Mouse (Mus musculus): ENCODE results near the gene H1foo. TPM values are rescaled to one million over a fixed set of nuclear protein-coding genes. Genes with fewer than 3 reads are reported as not detected.

The H1foo gene
- polyA plus RNA-seq, 1 experiment from 2014 or later = not detected

DNA sequence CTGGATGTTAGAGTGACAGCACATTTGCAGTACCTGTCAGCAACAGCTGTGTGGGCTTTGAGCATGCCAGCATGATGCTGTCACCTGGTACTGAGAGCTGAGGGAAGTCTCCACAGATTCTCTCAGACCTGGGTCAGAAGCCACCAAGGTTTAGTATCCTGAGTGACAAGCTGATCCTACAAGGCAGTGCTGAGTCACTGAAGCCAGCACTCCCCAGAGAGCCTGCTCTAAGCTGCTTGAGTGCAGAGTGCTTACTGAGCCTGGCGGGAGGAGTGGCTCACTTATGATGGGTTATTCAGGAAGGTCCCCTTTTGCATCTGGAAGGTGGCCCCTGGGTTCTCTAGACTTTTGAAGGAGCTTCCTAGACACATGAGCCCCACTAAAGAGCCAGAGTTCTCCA is 38.3 kb upstream of the H1foo start:
- no peak for DNase-seq (ENCODE audit: low spot score)
- Histone ChIP-seq H3K4me2 (ENCODE audit: low read depth, low read length) (no peak overlapping the region), H3K4me3 (ENCODE audit: low read depth, low read length) (no peak overlapping the region), H3K4me1 (ENCODE audit: control insufficient read depth, insufficient read depth, low read length) (peaks cover 1% of the 10 kb centered on the region; the same call in 1 of the 2 replicates), H3K27ac (replicated peaks; ENCODE audit: low read depth, low read length) (no peak overlapping the region), H3K36me3 (replicated peaks; ENCODE audit: control insufficient read depth, insufficient read depth, low read depth, low read length) (no peaks in the 10 kb centered on the region; the same call in none of the 2 replicates), H3K27me3 (ENCODE audit: control insufficient read depth, insufficient read depth, low read length) (no peaks in the 10 kb centered on the region), H3K9ac (replicated peaks; ENCODE audit: low read length) (no peak overlapping the region), H3K9me3 (replicated peaks; ENCODE audit: control insufficient read depth, low read length) (no peaks in the 10 kb centered on the region)
- no peak for ATAC-seq (replicated peaks; ENCODE audit: insufficient number of reproducible peaks, low FRiP score, low TSS enrichment, low read depth)
- 81% methylated on average over 1 of the region's 1 CpGs for WGBS

DNA sequence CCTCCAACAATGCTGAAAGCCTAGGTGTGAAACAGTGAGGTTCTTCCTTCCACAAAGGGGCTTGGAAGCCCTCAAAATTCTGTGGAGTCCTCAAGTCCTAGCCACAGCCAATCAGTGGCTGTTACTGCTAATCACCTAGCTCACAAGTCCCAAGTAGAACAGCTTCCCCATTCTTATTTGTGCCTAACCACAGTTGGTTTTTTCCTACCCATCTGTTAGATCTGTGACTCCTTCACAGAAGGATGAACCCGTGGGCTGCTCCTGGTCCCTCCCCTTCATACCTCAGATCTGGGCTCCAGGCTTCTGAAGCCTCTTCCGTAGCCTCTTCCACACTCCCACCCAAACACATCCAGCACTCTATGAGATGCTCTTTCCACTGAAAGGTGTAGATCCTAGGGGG is 37.9 kb upstream of the H1foo start:
- 83% methylated on average over 2 of the region's 2 CpGs for WGBS
- H3K4me2 ChIP-seq (ENCODE audit: low read depth, low read length) = no peak overlapping the region

DNA sequence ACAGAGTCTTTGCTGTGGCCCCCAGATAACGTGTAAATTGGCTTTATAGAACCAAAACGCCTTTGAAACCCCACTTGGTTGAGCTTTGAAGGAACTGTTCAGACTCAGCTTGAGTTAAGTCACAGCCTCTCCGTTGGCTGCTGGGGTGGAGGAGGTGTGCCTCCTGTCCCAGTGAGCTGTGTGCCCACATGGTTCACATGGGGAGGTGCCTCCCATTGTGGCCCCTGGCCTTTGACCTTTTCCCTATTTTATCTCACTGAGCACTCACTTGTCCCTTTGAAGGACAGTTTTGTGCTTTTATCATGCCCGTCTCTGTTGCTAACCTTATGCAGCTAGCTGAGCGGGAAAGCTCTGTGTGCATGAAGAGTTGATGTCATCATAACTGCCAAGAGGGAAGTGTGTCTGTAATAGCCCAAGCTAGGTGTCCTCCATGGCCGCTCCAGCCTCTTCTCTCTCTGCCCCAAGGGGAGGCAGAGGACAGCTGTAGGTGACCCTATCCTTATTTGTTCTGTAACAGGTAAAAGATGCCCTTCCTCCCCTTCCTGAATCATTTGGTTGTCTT is 36.2 kb upstream of the H1foo start:
- Histone ChIP-seq H3K36me3 (replicated peaks; ENCODE audit: control insufficient read depth, insufficient read depth, low read depth, low read length) (no peaks in the 10 kb centered on the region; the same call in 1 of the 2 replicates), H3K9me3 (replicated peaks; ENCODE audit: control insufficient read depth, low read length) (no peaks in the 10 kb centered on the region), H3K4me1 (ENCODE audit: control insufficient read depth, insufficient read depth, low read length) (no peaks in the 10 kb centered on the region), H3K27ac (replicated peaks; ENCODE audit: low read depth, low read length) (no peak overlapping the region), H3K4me3 (ENCODE audit: low read depth, low read length) (no peak overlapping the region), H3K4me2 (ENCODE audit: low read depth, low read length) (no peak overlapping the region), H3K9ac (replicated peaks; ENCODE audit: low read length) (no peak overlapping the region), H3K27me3 (ENCODE audit: control insufficient read depth, insufficient read depth, low read length) (no peaks in the 10 kb centered on the region)
- WGBS = 62% methylated on average over 6 of the region's 6 CpGs
- no peak for ATAC-seq (replicated peaks; ENCODE audit: insufficient number of reproducible peaks, low FRiP score, low TSS enrichment, low read depth)
- DNase-seq (ENCODE audit: low spot score) = no peak

More for the DNA sequence above, 37.9 kb upstream of the H1foo start:
- no peaks in the 10 kb centered on the region for H3K27me3 ChIP-seq (ENCODE audit: control insufficient read depth, insufficient read depth, low read length)
- DNase-seq (ENCODE audit: low spot score) (no peak), ATAC-seq (replicated peaks; ENCODE audit: insufficient number of reproducible peaks, low FRiP score, low TSS enrichment, low read depth) (no peak)
- no peaks in the 10 kb centered on the region for H3K4me1 ChIP-seq (ENCODE audit: control insufficient read depth, insufficient read depth, low read length)
- no peak overlapping the region for H3K27ac ChIP-seq (replicated peaks; ENCODE audit: low read depth, low read length)
- no peaks in the 10 kb centered on the region; the same call in none of the 2 replicates for H3K36me3 ChIP-seq (replicated peaks; ENCODE audit: control insufficient read depth, insufficient read depth, low read depth, low read length)
- H3K9me3 ChIP-seq (replicated peaks; ENCODE audit: control insufficient read depth, low read length) = no peaks in the 10 kb centered on the region
- no peak overlapping the region for H3K4me3 ChIP-seq (ENCODE audit: low read depth, low read length)
- H3K9ac ChIP-seq (replicated peaks; ENCODE audit: low read length) = no peak overlapping the region

DNA sequence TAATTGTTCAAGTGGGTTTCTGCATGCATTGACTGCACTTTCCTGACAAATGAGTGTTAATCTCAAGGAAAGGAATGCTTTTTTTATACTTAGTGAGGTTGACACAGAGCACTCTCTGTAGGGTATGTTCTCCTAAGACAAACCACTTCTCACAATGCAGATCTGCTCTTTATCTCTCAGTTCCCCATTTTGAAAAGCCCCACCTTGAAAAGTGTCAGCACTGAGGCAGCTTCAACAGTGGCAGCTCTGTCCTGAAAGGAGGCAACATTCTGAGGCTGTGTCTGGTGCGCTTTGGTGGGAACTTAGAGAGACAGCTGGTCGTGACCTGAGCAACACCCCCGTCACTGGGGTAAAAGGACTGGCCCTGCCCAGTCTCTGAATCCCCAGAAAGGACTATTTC is 35.7 kb upstream of the H1foo start:
- Histone ChIP-seq H3K4me3 (ENCODE audit: low read depth, low read length) (no peak overlapping the region), H3K36me3 (replicated peaks; ENCODE audit: control insufficient read depth, insufficient read depth, low read depth, low read length) (no peaks in the 10 kb centered on the region; the same call in 1 of the 2 replicates), H3K9me3 (replicated peaks; ENCODE audit: control insufficient read depth, low read length) (no peaks in the 10 kb centered on the region), H3K27me3 (ENCODE audit: control insufficient read depth, insufficient read depth, low read length) (no peaks in the 10 kb centered on the region), H3K4me1 (ENCODE audit: control insufficient read depth, insufficient read depth, low read length) (no peaks in the 10 kb centered on the region), H3K27ac (replicated peaks; ENCODE audit: low read depth, low read length) (no peak overlapping the region; the same call in 1 of the 2 replicates), H3K4me2 (ENCODE audit: low read depth, low read length) (no peak overlapping the region), H3K9ac (replicated peaks; ENCODE audit: low read length) (no peak overlapping the region)
- DNase-seq (ENCODE audit: low spot score) = no peak
- no peak for ATAC-seq (replicated peaks; ENCODE audit: insufficient number of reproducible peaks, low FRiP score, low TSS enrichment, low read depth)
- 58% methylated on average over 3 of the region's 3 CpGs for WGBS

DNA sequence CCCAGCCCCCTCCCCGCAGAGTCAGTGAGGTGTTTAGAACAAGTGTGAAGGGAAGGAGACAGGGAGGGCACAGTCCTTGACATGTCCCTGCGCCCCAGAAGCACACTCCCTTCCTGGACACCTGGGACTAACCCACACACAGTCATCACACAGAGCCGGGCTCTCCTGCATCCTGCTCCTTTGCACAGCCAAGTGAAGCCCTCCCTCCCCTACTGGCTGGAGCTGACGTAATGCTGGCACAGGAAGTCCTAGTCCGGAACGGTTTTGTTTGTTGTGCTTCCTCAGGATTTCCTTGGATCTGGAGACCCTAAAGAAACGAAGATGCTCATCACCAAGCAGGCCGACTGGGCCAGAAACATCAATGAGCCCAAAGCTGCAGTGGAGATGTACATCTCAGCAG is 34.8 kb upstream of the H1foo start:
- Histone ChIP-seq H3K4me3 (ENCODE audit: low read depth, low read length) (no peak overlapping the region), H3K36me3 (replicated peaks; ENCODE audit: control insufficient read depth, insufficient read depth, low read depth, low read length) (no peaks in the 10 kb centered on the region; the same call in 1 of the 2 replicates), H3K9ac (replicated peaks; ENCODE audit: low read length) (no peak overlapping the region), H3K9me3 (replicated peaks; ENCODE audit: control insufficient read depth, low read length) (no peaks in the 10 kb centered on the region), H3K27me3 (ENCODE audit: control insufficient read depth, insufficient read depth, low read length) (no peaks in the 10 kb centered on the region), H3K4me1 (ENCODE audit: control insufficient read depth, insufficient read depth, low read length) (no peaks in the 10 kb centered on the region), H3K4me2 (ENCODE audit: low read depth, low read length) (no peak overlapping the region), H3K27ac (replicated peaks; ENCODE audit: low read depth, low read length) (no peak overlapping the region)
- DNase-seq (ENCODE audit: low spot score) (no peak), ATAC-seq (replicated peaks; ENCODE audit: insufficient number of reproducible peaks, low FRiP score, low TSS enrichment, low read depth) (no peak; the same call in 1 of the 2 replicates)
- 55% methylated on average over 8 of the region's 8 CpGs for WGBS

DNA sequence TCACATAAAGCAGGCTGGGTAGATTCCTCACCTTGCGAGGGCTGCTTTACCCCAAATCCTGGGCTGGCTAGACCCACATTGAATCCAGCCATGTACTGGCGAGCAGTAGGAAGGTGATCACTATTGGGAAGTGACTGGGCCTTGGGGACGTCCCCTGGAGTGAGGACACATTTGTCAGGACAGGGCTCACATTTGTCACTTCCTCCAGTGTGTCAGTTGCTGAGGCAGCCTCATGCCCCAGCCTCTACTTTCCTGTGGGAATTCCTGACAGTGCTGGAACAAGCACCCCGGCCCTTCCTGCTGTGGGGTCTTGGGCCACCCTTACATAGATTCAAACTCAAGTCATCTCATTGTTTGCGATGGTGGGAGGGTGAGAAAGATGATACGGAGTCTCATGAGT is 33.0 kb upstream of the H1foo start:
- ATAC-seq (replicated peaks; ENCODE audit: insufficient number of reproducible peaks, low FRiP score, low TSS enrichment, low read depth) (no peak), DNase-seq (ENCODE audit: low spot score) (no peak)
- no peaks in the 10 kb centered on the region for H3K27me3 ChIP-seq (ENCODE audit: control insufficient read depth, insufficient read depth, low read length)
- WGBS = 81% methylated on average over 6 of the region's 6 CpGs
- H3K4me2 ChIP-seq (ENCODE audit: low read depth, low read length) = no peak overlapping the region
- no peaks in the 10 kb centered on the region; the same call in 1 of the 2 replicates for H3K36me3 ChIP-seq (replicated peaks; ENCODE audit: control insufficient read depth, insufficient read depth, low read depth, low read length)
- H3K4me3 ChIP-seq (ENCODE audit: low read depth, low read length) = no peak overlapping the region
- H3K27ac ChIP-seq (replicated peaks; ENCODE audit: low read depth, low read length) = no peak overlapping the region
- H3K9me3 ChIP-seq (replicated peaks; ENCODE audit: control insufficient read depth, low read length) = no peaks in the 10 kb centered on the region
- H3K9ac ChIP-seq (replicated peaks; ENCODE audit: low read length) = no peak overlapping the region
- no peaks in the 10 kb centered on the region for H3K4me1 ChIP-seq (ENCODE audit: control insufficient read depth, insufficient read depth, low read length)

DNA sequence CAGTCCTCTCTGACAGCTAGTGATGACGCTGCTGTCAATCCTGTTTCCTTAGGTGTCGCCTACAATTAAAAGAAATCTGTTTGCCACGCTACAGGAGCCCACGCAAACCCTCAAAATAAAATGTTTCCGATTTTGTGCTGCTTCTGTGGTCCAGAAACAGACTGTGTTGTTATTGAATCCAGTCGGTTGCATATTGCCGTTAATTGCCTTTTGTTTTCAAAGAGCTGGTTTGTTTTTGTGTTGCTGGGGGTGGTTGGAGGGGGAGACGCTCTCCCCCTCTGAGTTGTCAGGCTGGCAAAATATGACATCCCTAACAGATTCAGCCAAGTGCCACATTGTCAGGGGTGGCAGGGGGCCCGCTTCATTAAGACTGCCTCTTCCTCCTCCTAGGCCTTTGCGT is 31.3 kb upstream of the H1foo start:
- Histone ChIP-seq H3K4me3 (ENCODE audit: low read depth, low read length) (no peak overlapping the region), H3K27ac (replicated peaks; ENCODE audit: low read depth, low read length) (no peak overlapping the region), H3K9me3 (replicated peaks; ENCODE audit: control insufficient read depth, low read length) (no peaks in the 10 kb centered on the region), H3K36me3 (replicated peaks; ENCODE audit: control insufficient read depth, insufficient read depth, low read depth, low read length) (no peaks in the 10 kb centered on the region), H3K9ac (replicated peaks; ENCODE audit: low read length) (no peak overlapping the region), H3K4me2 (ENCODE audit: low read depth, low read length) (no peak overlapping the region), H3K4me1 (ENCODE audit: control insufficient read depth, insufficient read depth, low read length) (no peaks in the 10 kb centered on the region), H3K27me3 (ENCODE audit: control insufficient read depth, insufficient read depth, low read length) (no peaks in the 10 kb centered on the region)
- 88% methylated on average over 10 of the region's 10 CpGs for WGBS
- ATAC-seq (replicated peaks; ENCODE audit: insufficient number of reproducible peaks, low FRiP score, low TSS enrichment, low read depth) (no peak), DNase-seq (ENCODE audit: low spot score) (no peak)

DNA sequence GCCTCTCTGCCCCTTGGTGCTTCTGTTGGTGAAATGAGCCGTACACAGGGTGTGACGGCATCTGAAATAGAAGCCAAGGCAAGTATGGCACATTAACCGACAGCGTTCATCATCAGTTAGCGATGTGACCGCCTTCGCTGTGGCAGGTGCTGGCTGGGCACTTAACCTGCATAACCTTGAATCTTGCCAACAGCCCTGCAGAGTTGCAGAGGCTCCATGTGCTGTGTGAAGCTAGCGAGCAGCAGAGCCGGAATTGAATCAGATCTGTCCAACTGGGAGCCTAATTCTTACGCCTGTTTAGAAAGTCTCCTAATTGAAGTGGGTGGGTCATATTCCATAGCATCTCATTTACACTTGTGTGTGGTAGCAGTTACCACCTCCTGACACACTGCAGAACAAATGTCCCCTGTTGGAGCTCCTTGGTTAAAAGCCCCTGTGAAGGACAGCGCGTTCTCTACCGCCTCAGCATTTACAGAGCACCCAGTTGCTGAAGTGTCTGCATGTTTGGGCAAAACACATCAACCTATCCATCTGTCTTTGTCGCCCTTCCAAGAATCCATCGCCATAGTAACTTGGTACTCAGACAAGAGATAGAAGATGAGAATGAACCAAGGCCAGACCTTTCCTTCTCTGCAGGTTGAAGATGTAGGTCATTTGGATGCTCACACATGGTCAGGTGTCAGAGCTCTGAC is 30.1 kb upstream of the H1foo start:
- no peak overlapping the region for H3K4me3 ChIP-seq (ENCODE audit: low read depth, low read length)
- no peaks in the 10 kb centered on the region for H3K27me3 ChIP-seq (ENCODE audit: control insufficient read depth, insufficient read depth, low read length)
- no peak overlapping the region for H3K4me2 ChIP-seq (ENCODE audit: low read depth, low read length)
- H3K9ac ChIP-seq (replicated peaks; ENCODE audit: low read length) = no peak overlapping the region
- ATAC-seq (replicated peaks; ENCODE audit: insufficient number of reproducible peaks, low FRiP score, low TSS enrichment, low read depth) = no peak
- H3K4me1 ChIP-seq (ENCODE audit: control insufficient read depth, insufficient read depth, low read length) = no peaks in the 10 kb centered on the region
- 91% methylated on average over 15 of the region's 15 CpGs for WGBS
- H3K27ac ChIP-seq (replicated peaks; ENCODE audit: low read depth, low read length) = no peak overlapping the region
- H3K9me3 ChIP-seq (replicated peaks; ENCODE audit: control insufficient read depth, low read length) = no peaks in the 10 kb centered on the region
- DNase-seq (ENCODE audit: low spot score) = no peak
- no peaks in the 10 kb centered on the region for H3K36me3 ChIP-seq (replicated peaks; ENCODE audit: control insufficient read depth, insufficient read depth, low read depth, low read length)
